Mouse (Mus musculus) G1E (cell line): ENCODE data around the gene Mfap4.

Experiments used
- CTCF ChIP-seq: IDR thresholded peaks from 2 replicates; pipeline ENCODE4 v1.5.1; 2012; ENCODE audit warnings: low read depth, low read length, inconsistent platforms, mixed read lengths
- POLR2AphosphoS5 ChIP-seq: IDR thresholded peaks from 2 replicates; pipeline ENCODE4 v1.6.1; 2012; ENCODE audit warnings: low read depth, low read length, inconsistent platforms; ENCODE audit not compliant: insufficient replicate concordance
- TAL1 ChIP-seq: conservative IDR thresholded peaks from 2 replicates; pipeline ENCODE4 v1.6.1; 2012; ENCODE audit warnings: low read depth, low read length, inconsistent platforms, mixed read lengths

- TF ChIP-seq CTCF (no peak), POLR2AphosphoS5 (no peak), TAL1 (no peak)
Observed at GRCm38 (mm10) chr11:61469317-61469917, 15.8 kb upstream of the Mfap4 start.
